Mouse (Mus musculus) urinary bladder, postnatal 25 days (tissue): ENCODE data around the gene Gfra1.

Experiments
- DNase-seq: peaks from one replicate; pipeline ENCODE4 v3.0.0; 2022; ENCODE audit warnings: low spot score

The Gfra1 gene

DNA sequence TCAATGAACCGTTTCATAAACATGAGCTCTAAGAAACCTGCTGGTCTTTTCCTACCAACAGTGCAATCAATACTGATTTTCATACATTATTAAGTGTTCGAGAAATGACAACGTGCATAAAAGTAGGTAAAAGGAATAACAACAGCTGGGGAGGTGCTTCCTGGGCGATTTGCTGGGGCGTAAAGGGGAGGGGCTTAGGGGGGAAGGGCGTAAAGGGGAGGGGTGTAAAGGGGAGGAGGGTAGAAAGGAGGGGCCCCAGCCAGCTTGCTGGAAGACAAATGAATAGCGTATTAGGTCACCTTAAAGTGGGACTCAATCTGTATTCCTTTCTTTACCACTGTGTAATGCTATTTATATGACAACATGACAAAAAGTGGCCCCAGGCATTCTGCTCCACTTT lies 13.9 kb downstream of the Gfra1 start:
- no peak for DNase-seq

DNA sequence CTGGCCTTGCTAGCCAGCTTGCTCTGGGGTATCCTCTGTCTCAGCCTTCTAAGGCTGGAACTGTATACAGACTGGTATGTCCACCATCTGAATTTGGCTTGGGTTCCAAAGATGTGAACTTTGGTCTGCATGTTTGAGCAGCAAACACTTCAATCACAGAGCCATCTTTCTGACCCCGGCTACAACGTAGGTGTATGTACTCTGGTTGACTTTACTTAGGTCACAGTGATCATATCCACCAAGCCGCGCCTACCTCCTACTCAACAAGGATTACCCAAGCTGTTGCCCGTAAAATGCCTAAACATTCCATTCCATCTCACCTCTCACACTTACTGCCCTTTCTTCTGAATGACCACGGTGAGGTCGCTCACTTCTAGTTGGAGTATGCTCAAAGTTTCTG lies 14.5 kb downstream of the Gfra1 start:
- DNase-seq, result no peak

DNA sequence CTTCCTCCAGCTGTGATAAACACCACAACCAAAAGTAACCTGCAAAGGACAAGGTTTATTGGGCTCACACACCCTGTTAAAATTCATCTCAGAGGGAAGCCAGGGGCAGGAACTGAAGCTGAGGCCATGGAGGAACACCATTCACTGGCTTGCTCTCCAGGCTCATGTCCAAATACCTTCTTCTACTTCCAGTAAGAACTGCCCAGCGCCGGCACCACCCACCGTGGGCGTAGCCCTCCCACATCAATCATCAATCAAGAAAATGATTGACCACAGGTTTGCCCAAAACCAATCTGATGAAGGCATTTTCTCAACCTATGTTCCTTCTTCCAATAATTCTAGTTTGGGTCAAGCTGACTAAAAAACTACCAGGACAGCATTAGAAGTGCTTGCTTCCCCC lies 16.9 kb downstream of the Gfra1 start:
- no peak for DNase-seq

DNA sequence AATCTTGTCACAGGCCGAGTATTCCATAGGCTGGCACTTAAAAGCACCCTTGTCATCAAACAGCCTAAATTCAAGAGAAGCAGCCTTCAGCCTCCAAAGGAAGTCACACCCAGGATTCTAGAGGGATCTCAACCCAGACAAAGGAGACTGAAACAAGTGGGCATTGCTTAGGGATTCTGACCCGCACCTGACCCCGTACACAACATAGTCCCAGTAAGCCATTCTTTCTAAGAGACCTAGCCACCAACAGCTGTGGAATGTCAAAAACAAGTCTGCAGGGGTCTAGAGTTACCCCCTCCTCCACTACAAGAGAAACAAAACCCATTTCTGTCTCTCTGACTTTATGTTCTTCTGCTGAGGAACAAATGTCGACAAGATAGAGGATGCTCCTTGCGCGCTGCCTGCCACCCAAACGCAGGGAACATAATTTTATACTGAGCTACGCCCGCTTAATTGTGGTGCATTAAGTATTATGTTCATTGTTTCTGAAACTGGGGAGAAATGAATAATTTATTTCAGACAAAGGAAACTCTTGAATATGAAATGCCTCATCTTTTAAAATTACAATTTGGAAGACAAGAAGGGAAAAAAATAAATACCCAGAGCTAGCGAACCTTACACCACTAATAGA lies 18.2 kb downstream of the Gfra1 start:
- DNase-seq, result no peak

DNA sequence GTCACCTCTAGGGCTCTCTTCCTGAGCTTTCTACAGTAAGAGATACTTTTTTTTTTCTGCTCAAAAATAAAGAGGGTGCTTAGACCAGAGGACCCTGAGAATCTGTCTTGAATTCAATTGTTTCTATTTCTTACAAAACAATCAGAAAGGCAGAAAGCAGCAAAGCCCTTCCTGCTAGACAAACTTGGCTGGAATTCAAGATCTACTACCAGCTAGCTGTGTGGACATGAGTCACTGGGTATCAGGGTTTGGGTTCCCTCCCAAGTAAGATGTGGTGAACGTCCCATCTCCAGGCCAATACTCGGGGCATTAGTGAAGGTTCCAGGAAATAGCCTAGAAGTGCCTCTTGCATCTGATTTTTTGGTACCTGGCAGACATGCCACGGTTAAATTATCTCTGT lies 18.8 kb downstream of the Gfra1 start:
- DNase-seq, result no peak

DNA sequence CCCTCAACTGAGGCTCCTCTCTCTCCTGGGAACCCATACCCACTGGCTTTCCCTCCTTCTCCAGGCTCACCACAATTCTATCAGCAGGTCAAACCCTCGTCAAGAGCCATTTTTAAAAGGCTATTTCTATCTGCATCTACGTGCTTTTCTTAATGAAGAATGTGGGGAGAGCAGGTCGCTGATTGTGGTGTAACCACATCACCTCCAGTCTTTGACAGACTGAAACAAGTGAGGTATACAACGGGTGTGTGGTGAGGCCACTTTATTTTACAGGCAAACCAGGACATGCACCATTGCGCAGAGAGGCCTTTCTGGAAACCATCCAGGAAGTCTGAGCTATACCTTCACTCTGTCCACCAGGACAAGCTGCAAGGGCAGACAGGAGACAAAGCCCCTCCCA lies 19.8 kb downstream of the Gfra1 start:
- DNase-seq, result no peak

DNA sequence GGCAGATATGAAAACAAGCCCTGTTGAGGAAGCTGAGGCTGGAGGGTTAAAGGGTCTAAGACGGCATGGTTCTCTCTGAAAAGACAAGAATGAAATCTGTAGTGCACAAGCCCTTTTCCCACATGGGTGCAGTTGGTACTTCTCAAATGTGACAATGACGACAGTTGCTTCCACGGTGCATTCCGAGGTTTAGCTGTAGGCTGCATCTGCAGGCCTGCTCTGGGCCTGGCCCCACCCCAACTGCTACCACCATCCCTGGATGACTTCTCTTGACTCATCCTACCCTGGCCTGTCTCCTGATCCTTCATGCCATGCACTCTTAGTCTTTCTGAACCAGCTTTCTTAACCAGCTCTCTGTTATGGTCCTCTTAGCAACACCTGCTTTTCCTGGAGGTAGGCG lies 22.9 kb downstream of the Gfra1 start:
- DNase-seq, result no peak

DNA sequence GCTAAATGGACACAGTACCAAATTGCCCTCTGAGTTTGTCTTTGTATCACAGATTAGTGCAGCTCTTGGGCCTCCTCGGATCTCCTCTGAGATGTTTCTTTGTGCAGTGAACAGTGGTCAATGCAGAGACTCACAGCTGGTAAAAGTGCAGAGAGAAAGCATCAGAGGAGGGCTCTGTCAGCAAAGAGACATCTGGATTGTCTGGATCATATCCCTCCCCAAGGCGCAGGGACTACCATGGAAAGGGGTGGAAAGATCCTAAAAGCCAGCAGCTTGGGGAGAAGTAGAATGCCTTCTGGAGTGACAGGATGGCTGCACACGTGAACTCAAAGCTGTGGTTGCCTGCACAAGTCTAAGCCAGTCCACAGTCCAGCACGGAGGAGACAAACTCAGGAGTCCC lies 27.2 kb downstream of the Gfra1 start:
- no peak for DNase-seq

DNA sequence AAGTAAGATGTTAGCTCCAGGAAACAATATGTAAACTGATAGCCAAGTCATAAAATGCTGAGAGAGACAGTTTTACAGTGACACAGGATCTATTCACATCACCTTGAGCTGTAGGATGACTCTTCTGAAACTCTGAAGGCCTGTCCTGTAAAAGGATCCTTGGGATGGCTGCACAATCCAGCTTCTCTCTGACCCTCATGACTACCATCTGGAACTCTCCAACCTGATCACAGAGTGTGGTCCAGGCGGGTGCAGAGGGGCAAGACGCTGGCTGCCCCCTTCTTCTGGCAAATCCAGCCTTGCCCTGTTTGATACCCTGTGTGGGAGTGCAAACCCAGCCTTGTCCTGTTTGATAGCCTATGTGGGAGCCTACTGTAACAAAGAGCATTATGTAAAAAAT lies 28.4 kb downstream of the Gfra1 start:
- no peak for DNase-seq

DNA sequence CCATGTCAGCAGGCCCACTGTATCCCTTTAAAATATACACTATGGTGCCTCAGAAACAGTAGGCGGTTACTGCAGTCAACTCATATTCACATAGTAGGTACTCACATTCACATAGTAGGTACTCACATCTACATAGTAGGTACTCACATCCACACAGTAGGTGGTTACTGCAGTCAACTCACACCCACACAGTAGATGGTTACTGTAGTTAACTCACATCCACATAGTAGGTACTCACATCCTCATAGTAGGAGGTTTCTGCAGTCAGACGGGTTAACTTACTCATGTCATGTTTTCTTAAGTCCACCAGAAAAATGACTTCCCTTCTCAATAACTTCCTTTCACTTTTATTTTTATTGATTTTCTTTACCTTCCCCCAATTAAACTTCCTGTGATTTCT lies 30.8 kb downstream of the Gfra1 start:
- DNase-seq, result no peak

DNA sequence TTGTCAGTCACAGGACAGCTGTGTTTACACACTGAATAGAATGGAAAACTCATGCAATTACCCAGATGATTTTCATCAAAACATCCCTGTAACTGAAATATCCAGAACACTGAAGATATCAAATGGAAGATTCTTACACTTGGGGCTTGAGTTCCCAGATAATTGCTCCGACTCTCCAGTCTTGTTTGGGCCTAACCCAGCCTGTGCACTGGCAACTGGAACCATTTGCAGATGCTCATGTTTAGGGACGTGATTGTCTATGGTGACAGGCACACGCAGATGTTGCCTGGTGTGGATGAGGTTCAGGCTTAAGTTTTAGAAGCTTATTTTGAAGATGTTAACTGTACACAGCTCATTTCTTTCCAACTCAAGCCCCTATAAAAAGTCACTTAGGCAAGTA lies 31.5 kb downstream of the Gfra1 start:
- no peak for DNase-seq

DNA sequence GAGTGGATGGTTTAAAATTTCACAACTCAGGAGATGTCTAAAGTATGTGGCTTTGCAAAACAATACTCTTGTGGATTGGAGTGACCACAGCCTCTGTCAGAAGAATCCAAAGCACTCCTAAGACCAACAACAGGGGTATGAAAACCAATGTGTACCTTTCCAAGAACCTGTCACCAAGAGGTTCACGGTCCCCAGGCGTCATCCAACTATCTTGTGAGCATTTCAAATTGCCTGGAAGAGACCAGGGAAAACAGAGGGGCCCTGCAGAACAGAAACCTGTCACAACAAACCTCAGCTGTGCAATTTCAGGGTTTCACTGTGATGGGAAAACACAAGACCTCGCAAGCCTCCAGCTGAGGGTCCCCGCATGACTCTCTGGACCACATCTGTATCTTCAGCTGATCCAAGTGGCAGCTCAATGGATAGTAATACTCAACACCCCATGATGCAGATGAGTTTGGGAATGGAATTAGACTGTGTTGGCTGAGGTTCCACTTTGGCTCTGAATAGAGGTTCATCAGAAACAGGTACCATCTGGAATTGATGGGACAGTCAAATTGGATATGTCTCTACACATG lies 32.7 kb downstream of the Gfra1 start:
- no peak for DNase-seq

DNA sequence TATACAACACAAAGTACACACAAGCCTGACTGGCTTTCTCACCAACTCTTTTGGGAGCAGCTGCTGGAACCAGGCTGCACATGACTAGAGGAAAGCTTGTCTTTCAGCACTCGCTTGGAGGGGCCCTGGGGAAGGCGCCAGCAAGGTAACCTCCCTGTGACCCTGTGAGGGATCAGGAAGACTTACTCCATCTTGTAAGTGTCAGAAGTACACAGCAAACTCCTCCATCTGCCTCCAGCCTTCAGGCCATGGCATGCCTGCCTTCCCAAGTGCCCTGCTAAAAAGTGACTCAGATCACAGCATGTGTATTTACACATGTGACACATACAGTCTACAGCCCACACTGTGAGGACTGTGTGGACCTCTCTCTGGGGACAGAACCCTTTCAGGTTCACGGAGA lies 36.0 kb downstream of the Gfra1 start:
- DNase-seq, result peak; percentile 12

DNA sequence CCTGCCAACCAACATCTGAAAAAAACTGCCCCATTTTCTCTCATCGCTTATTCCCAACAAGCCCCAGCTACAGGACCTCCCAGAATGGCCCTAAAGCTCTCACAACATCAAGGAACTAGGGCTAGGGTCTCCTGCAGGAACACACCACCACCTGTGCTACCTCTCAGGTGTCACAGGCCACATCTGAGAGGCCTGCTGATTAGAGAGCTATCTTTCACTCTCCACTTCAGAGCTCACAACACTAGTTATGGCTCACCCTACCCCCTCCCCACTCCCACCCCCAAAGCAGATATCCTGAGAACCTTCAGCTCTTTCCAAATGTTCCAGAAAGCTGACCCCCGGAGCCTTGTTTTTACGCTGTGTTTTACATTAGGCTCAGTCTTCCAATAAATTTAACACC lies 36.4 kb downstream of the Gfra1 start:
- DNase-seq, result no peak

DNA sequence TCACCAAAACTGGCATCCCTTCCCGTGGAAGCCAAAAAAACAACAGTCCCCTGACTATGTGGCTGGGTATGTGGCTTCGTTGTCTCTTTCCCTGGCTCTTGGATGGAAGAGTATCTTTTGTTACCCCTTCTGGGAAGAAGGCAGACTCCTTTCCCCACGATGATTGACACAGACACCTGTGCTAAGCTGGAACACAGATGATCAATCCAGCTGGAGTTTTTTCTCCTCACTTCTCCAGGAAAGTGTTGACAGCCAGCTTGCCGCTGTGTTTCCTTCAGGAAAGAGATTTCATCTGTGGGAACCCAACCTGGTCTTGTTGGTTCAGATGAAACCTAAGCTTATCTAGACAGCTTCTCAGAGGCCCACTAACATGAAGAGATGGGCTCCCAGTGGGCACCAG lies 40.5 kb downstream of the Gfra1 start:
- no peak for DNase-seq

DNA sequence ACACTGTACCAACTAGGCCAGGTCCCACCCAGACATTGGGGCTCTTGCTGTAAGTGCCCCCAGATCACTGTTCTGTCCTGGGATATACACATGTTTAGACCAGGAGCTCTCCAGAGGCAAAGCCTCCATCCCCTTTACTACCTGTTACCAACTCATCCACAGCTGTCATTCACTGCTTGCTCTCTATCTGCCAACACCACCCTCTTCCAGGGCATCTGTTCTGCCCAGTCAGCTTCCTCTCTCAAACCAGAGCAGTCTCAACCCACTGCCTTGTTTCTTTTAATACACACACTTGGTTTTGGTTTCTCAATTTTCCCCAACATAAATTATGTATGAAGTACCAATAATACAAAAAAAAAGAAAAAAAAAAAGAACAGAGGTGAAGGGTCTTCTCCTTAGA lies 41.0 kb downstream of the Gfra1 start:
- no peak for DNase-seq

DNA sequence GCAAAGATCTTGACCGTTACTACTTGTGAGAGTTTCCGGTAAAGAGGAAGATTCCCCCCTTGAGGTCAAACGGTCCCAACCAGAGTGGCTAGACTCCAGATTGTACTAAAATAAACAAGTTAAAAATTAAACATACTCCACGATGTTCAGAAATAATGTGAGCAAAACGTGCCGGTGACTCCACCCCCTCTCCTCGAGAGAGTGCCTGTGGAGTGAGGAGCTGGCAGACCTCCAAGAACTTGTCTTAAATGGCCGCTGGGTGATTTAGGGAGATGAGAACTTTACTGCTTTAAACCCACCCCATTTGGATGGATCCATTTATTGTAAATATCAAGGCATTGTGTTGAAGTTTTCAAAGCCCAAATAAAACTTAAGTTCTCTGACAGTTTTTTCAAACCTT lies 42.4 kb downstream of the Gfra1 start:
- peak; percentile 24 for DNase-seq

DNA sequence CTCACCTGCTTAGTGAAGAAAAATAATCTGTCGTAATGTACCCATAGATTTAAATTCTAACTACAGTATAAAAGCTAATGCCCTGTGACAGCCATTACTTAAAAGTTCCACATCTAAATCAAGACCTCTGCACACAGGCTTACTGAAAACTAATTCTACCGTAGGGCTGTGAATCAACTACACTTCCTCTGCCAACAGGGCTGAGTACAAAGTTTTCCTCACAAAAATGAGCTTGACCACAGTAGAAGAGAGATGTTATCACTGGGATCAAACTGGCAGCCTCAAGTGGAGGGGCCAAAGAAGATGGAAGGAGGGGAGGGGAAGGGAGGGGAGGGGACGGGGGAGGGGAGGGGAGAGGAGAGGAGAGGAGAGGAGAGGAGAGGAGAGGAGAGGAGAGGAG lies 42.9 kb downstream of the Gfra1 start:
- no peak for DNase-seq

DNA sequence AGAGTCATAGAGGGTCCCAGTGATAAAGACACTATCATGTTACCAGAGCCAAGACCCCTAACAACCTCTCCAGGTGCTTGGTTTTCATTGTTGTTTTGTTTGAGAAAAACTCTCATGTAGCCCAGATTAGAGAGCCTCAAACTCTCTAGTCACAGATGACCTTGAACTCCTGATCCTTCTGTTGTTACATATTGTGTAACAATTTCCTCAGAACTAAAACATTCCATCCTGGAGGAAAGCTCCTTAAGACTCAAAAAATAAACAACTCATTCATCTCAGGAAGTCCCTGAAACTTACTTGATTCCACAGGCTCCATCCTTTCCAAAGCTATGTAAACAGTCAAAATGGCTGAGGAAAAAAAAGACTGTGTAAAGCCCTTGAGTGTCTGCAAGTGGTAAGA lies 49.0 kb downstream of the Gfra1 start:
- no peak for DNase-seq

DNA sequence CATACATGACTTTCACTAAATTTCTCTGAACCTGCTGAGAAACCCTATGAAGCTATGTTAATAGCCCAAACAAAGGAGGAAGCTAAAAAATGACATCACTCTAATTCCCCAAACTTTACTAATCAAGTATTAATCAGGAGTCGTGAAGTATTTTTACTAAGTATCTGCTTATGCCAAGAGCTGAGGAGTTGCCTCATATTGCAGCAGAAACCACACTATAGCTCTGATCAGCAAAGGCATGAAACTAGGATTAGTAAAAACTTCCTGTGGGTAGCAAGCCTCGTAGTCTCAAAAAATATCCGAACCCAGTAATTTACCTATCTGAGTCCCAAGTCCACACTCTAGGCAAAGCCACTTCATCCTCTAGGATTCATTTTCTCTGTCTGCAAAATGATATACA lies 55.5 kb downstream of the Gfra1 start:
- no peak for DNase-seq

DNA sequence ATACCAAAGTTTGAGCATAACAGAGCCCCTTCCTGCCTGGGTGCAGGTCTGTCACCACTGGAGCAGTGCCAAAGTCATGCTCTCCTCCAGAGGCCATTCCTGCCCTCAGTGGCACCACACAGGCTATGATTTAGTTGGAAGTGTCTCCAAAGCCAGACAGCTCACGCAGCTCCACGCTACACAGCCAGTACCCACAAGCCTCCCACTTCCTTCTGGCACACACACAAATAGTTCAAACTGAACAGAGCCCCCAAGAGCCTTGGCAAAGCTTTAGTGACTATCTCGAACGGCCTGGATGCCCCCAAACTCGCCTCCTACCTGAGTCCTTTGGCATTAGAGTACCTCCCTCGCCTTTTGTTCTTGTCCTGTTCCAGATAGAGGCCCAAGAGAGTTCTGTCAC lies 56.5 kb downstream of the Gfra1 start:
- no peak for DNase-seq

DNA sequence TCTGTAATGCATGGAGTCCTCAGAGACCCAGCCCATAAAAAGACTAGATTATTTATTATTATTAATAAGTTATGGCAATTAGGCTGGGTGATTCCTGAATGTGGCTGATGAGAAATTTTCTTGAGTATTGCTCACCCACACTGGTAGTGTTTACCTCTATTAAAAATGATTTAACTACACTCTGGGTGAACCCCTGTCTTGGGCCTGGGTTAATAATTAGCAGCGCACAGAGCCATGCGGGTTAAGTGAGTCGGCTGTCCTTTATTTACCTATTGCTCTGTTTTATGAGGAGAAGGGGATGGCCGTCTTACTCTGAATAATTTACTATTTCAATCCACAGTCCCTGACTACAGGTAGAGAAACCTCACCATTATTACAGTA lies 59.1 kb downstream of the Gfra1 start:
- no peak for DNase-seq

DNA sequence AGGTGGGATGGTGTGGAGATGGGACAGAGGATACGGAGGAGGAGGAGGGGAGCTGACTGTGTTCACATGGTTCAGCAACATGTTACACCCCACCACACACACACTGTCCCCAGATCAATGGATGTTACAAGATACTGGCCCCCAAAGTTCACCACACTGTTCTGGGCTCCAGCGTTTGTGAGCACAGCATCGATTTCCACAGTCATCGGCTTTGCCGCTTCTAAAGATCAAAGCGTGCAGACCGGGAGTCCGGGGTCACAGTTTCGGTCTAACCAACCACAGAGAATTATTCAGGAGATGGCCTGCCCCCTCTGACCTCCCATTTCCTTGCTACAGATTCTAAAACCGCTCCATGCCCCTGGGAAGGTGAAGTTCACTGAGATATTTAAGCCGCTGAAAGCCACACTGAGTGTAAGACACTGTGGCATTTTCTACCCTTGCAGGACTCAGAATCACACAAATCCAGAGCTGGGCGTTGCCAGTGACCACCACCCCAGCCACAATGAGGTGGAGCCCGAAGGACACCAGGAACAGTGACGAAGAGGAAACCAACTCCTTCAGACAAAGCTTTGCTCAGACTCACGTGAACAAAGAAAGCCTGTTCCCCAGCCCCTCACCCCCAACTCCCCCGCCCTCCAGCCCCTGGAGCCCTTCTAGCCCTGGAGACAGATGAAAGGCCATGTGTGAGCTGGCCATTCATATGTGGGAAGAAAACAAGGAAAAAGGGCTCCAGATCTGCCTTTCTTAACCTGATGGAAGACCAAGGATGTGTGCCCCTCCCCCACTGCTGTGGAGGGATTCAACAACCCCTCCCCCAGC lies 59.7 kb downstream of the Gfra1 start:
- DNase-seq, result no peak

DNA sequence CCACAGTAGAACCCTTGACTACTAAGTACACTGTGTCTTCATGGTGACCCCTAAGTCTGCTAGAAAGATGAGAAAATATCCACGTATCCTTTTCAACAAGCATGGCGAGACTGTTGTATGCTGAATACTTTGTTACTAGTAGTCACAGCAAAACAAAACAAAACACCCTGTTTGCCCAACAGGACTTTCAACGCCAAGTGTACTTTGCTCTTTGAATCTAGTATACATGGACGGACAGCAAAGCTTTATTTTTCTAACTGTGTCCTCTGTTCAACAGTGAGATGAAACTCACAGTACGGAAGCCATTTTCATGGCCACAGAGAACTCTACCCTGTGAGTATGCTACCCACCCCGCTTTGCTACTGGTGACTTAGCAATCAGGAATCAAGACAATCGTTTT lies 62.6 kb downstream of the Gfra1 start:
- no peak for DNase-seq
